Mouse (Mus musculus): Measurements from ENCODE around the gene Smoc1. TPM values are rescaled to one million over a fixed set of nuclear protein-coding genes. Genes with fewer than 3 reads are reported as not detected.

The Smoc1 gene
- total RNA-seq, 2 experiments from 2014 or later, result 10.3 to 10.9 TPM

- intact Hi-C loops (cut with DNase I), result no loop called here
- no peak for DNase-seq (ENCODE audit: extremely low spot score in 1 of 2, low spot score in 2 of 2)
Measured at GRCm38 (mm10) chr12:81061831-81062361, 35.3 kb downstream of the Smoc1 start.

- intact Hi-C loops (cut with DNase I), result no loop called here
Measured at GRCm38 (mm10) chr12:81063336-81063955, 36.8 kb downstream of the Smoc1 start.

GRCm38 (mm10) chr12:81074139-81074538, 47.5 kb downstream of the Smoc1 start:
- no peak for DNase-seq (ENCODE audit: extremely low spot score in 1 of 2, low spot score in 2 of 2)
- intact Hi-C loops (cut with DNase I), result no loop called here

More at GRCm38 (mm10) chr12:81063336-81063955, 36.8 kb downstream of the Smoc1 start:
- DNase-seq (ENCODE audit: extremely low spot score in 1 of 2, low spot score in 2 of 2), result no peak

GRCm38 (mm10) chr12:81074941-81075340, 48.3 kb downstream of the Smoc1 start:
- intact Hi-C loops (cut with DNase I), result no loop called here
- DNase-seq (ENCODE audit: extremely low spot score in 1 of 2, low spot score in 2 of 2), result no peak

GRCm38 (mm10) chr12:81077953-81078646, 51.5 kb downstream of the Smoc1 start:
- no peak for DNase-seq (ENCODE audit: extremely low spot score in 1 of 2, low spot score in 2 of 2)
- intact Hi-C loops (cut with DNase I), result no loop called here

- intact Hi-C loops (cut with DNase I), result no loop called here
- no peak for DNase-seq (ENCODE audit: extremely low spot score in 1 of 2, low spot score in 2 of 2)
Measured at GRCm38 (mm10) chr12:81080345-81080744, 53.7 kb downstream of the Smoc1 start.

- intact Hi-C loops (cut with DNase I), result no loop called here
- no peak for DNase-seq (ENCODE audit: extremely low spot score in 1 of 2, low spot score in 2 of 2)
Measured at GRCm38 (mm10) chr12:81081031-81081430, 54.4 kb downstream of the Smoc1 start.

- DNase-seq (ENCODE audit: extremely low spot score in 1 of 2, low spot score in 2 of 2), result no peak
- intact Hi-C loops (cut with DNase I), result no loop called here
Measured at GRCm38 (mm10) chr12:81083146-81083545, 56.5 kb downstream of the Smoc1 start.

GRCm38 (mm10) chr12:81085244-81085643, 58.6 kb downstream of the Smoc1 start:
- DNase-seq (ENCODE audit: extremely low spot score in 1 of 2, low spot score in 2 of 2), result peak in 1 of 2 experiments; percentile 17
- intact Hi-C loops (cut with DNase I), result no loop called here

- intact Hi-C loops (cut with DNase I), result no loop called here
- no peak for DNase-seq (ENCODE audit: extremely low spot score in 1 of 2, low spot score in 2 of 2)
Measured at GRCm38 (mm10) chr12:81088131-81088530, 61.5 kb downstream of the Smoc1 start.

- no peak for DNase-seq (ENCODE audit: extremely low spot score in 1 of 2, low spot score in 2 of 2)
- intact Hi-C loops (cut with DNase I), result no loop called here
Measured at GRCm38 (mm10) chr12:81091641-81092040, 65.0 kb downstream of the Smoc1 start.

GRCm38 (mm10) chr12:81092641-81093040, 66.0 kb downstream of the Smoc1 start:
- intact Hi-C loops (cut with DNase I), result no loop called here
- no peak for DNase-seq (ENCODE audit: extremely low spot score in 1 of 2, low spot score in 2 of 2)

- DNase-seq (ENCODE audit: extremely low spot score in 1 of 2, low spot score in 2 of 2), result no peak
- intact Hi-C loops (cut with DNase I), result no loop called here
Measured at GRCm38 (mm10) chr12:81093211-81093610, 66.6 kb downstream of the Smoc1 start.

GRCm38 (mm10) chr12:81094766-81095405, 68.3 kb downstream of the Smoc1 start:
- intact Hi-C loops (cut with DNase I), result no loop called here
- no peak for DNase-seq (ENCODE audit: extremely low spot score in 1 of 2, low spot score in 2 of 2)

- no peak for DNase-seq (ENCODE audit: extremely low spot score in 1 of 2, low spot score in 2 of 2)
- intact Hi-C loops (cut with DNase I), result no loop called here
Measured at GRCm38 (mm10) chr12:81097267-81097666, 70.7 kb downstream of the Smoc1 start.

- intact Hi-C loops (cut with DNase I), result no loop called here
Measured at GRCm38 (mm10) chr12:81097738-81098137, 71.1 kb downstream of the Smoc1 start.

GRCm38 (mm10) chr12:81099161-81099560, 72.6 kb downstream of the Smoc1 start:
- intact Hi-C loops (cut with DNase I), result no loop called here
- no peak for DNase-seq (ENCODE audit: extremely low spot score in 1 of 2, low spot score in 2 of 2)

More at GRCm38 (mm10) chr12:81097738-81098137, 71.1 kb downstream of the Smoc1 start:
- no peak for DNase-seq (ENCODE audit: extremely low spot score in 1 of 2, low spot score in 2 of 2)

- DNase-seq (ENCODE audit: extremely low spot score in 1 of 2, low spot score in 2 of 2), result no peak
- intact Hi-C loops (cut with DNase I), result no loop called here
Measured at GRCm38 (mm10) chr12:81101691-81102090, 75.1 kb downstream of the Smoc1 start.

- intact Hi-C loops (cut with DNase I), result no loop called here
- DNase-seq (ENCODE audit: extremely low spot score in 1 of 2, low spot score in 2 of 2), result no peak
Measured at GRCm38 (mm10) chr12:81104546-81104945, 77.9 kb downstream of the Smoc1 start.

Measured in left cerebral cortex, postnatal 10 days (tissue).